Mouse (Mus musculus) ES-E14 (cell line): ENCODE results near the gene 6430550D23Rik.

Source experiments
- CHD2 ChIP-seq: IDR thresholded peaks from 2 replicates; pipeline ENCODE4 v1.6.1; 2014; ENCODE audit warnings: mild to moderate bottlenecking, low read depth, low read length, inconsistent platforms
- HCFC1 ChIP-seq: IDR thresholded peaks from 2 replicates; pipeline ENCODE4 v1.6.1; 2012; ENCODE audit warnings: low read length, inconsistent platforms, borderline replicate concordance; ENCODE audit not compliant: insufficient read depth
- MAFK ChIP-seq: IDR thresholded peaks from 2 replicates; pipeline ENCODE4 v1.6.1; 2014; ENCODE audit warnings: mild to moderate bottlenecking, low read depth, low read length, inconsistent platforms; ENCODE audit not compliant: insufficient read depth
- ZC3H11A ChIP-seq: IDR thresholded peaks from 2 replicates; pipeline ENCODE4 v1.6.1; 2012; ENCODE audit warnings: low read depth, mild to moderate bottlenecking, inconsistent platforms, low read length, borderline replicate concordance
- ZNF384 ChIP-seq: IDR thresholded peaks from 2 replicates; pipeline ENCODE4 v1.6.1; 2012; ENCODE audit warnings: low read depth, low read length, inconsistent platforms

DNA sequence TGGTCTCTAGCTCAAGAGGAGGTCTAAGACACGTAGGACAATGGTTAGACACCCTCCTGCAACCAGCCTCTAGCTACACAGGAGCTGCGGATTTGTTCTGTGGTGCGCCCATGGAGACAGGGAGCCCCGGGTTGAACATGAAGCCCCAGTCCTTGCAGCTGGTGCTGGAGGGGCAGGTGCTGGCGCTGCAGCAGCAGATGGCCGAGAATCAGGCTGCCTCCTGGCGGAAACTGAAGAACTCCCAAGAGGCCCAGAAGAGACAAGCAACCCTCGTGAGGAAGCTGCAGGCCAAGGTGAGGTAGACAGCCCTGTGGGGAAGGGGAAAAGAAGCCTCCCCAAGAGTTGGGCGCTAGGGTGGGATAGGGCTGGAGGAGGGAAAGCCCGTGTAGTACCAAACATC lies 45.9 kb downstream of the 6430550D23Rik start:
- TF ChIP-seq HCFC1 (no peak), ZC3H11A (no peak), MAFK (no peak), ZNF384 (no peak), CHD2 (no peak)
